Mouse (Mus musculus): ENCODE measurements at regions not wholly inside any gene's neighbourhood (a gene's known extent, or its start where the extent isn't known, plus 50 kb on each side); places are given as distances from the start of the nearest gene placed in this dataset.
A peak's percentile ranks its signal among the peaks of the same experiment; 100 is the strongest.

- DNase-seq (ENCODE audit: low read depth) = peak; percentile 30
- TF ChIP-seq POLR2A (IDR thresholded peaks at IDR 0.05; ENCODE audit: borderline replicate concordance, extremely low read depth, insufficient read depth, insufficient read length, poor library complexity, severe bottlenecking) = no peak
- TF ChIP-seq CTCF (IDR thresholded peaks at IDR 0.05; ENCODE audit: borderline replicate concordance, extremely low read depth, insufficient read depth, insufficient read length) = no peak
These were observed 126.0 kb upstream of the Gpr149 start for GRCm38 (mm10) chr3:62730987-62731386.

- TF ChIP-seq POLR2A (IDR thresholded peaks at IDR 0.05; ENCODE audit: borderline replicate concordance, extremely low read depth, insufficient read depth, insufficient read length, poor library complexity, severe bottlenecking) = no peak
- no peak for TF ChIP-seq CTCF (IDR thresholded peaks at IDR 0.05; ENCODE audit: borderline replicate concordance, extremely low read depth, insufficient read depth, insufficient read length)
- peak; percentile 75 for DNase-seq (ENCODE audit: low read depth)
These were observed 121.0 kb upstream of the Gpr149 start for GRCm38 (mm10) chr3:62725947-62726346.

GRCm38 (mm10) chr3:62716849-62717248, 111.9 kb upstream of the Gpr149 start:
- peak; percentile 57 for DNase-seq (ENCODE audit: low read depth)
- TF ChIP-seq CTCF (IDR thresholded peaks at IDR 0.05; ENCODE audit: borderline replicate concordance, extremely low read depth, insufficient read depth, insufficient read length) = no peak
- TF ChIP-seq POLR2A (IDR thresholded peaks at IDR 0.05; ENCODE audit: borderline replicate concordance, extremely low read depth, insufficient read depth, insufficient read length, poor library complexity, severe bottlenecking) = no peak

GRCm38 (mm10) chr3:62715311-62715971, 110.5 kb upstream of the Gpr149 start:
- peak; percentile 22 for DNase-seq (ENCODE audit: low read depth)
- no peak for TF ChIP-seq POLR2A (IDR thresholded peaks at IDR 0.05; ENCODE audit: borderline replicate concordance, extremely low read depth, insufficient read depth, insufficient read length, poor library complexity, severe bottlenecking)
- no peak for TF ChIP-seq CTCF (IDR thresholded peaks at IDR 0.05; ENCODE audit: borderline replicate concordance, extremely low read depth, insufficient read depth, insufficient read length)

Measured in brain, embryonic 14.5 days (tissue).